Mouse (Mus musculus): ENCODE measurements at regions not wholly inside any gene's neighbourhood (a gene's known extent, or its start where the extent isn't known, plus 50 kb on each side); places are given as distances from the start of the nearest gene placed in this dataset.

- TF ChIP-seq POLR2A (IDR thresholded peaks at IDR 0.05; ENCODE audit: low read depth, low read length) (no peak), CTCF (IDR thresholded peaks at IDR 0.05; ENCODE audit: borderline replicate concordance, insufficient read depth, low read length) (no peak)
These were observed 310.5 kb downstream of the Eipr1 start for GRCm38 (mm10) chr12:29062025-29062637.

Data from embryonic fibroblast, embryonic 13.5 days (primary cell).